Mouse (Mus musculus) duodenum, adult 2 months (tissue): ENCODE measurements around the gene Olfr960. TPM values are rescaled to one million over a fixed set of nuclear protein-coding genes. Genes with fewer than 3 reads are reported as not detected.

ENCODE experiments used
- polyA plus RNA-seq: library from polyadenylated mRNA; depleted of rRNA; stranded (reverse); fragments of >200 nt; gene quantifications from 2 replicates; pipeline ENCODE4 v1.2.3, GENCODE M21; 2012; ENCODE audit warnings: low replicate concordance; rRNA removed

The Olfr960 gene
- polyA plus RNA-seq, result not detected in 2 replicates

GRCm38 (mm10) chr9:39621073-39621472, at the start of gene Olfr960:
Gene Olfr960 (plus strand): TSS chr9:39621373.

DNA sequence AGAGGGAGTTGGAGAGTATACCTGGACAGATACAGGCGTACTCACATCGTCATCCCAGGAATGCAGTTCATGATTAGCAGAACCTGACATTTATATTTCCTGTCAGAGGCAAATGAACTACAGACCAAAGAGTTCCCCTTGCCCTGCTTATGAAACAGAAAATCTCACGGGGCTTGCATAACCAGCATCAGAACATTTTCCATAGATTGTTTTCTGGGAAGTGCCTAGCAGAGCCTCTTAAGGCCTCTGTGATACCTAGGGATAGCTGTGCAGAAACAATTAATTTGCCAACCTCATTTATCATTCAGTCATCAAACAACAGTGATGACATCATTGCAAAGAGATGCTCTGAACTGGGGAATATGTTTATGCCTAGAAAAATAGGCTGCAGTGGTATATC, 45.7 kb upstream of the Olfr960 start, which contains the start of gene Olfr959:
Gene Olfr959, minus strand, starts transcription at position 101 of the 400 bp plus-strand sequence.

GRCm38 (mm10) chr9:39603999-39604453, 17.1 kb upstream of the Olfr960 start, which contains the start of gene AW551984:
Gene AW551984 (minus strand): TSS chr9:39604403.

DNA sequence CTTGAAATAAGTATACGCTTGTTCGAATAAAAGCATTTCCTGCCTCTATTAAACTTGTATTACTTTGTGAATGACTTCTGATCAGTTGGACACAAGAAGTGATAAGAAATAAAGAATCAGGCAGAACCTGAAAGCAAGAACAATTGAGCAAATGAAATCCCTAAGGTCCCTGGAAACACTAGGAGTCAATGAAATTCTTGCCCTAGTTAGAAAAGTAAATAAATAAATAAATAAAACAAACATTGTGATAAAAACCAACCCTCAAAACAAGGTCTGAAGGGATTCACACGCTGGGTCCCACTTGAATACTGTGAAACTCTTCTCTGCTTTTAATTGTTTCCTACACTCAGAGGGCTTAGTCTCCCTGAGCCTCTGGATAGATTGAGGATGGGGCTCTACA, 10.8 kb upstream of the Olfr960 start, which contains the start of gene Olfr148:
Gene Olfr148, plus strand, starts transcription at position 301 of the 400 bp plus-strand sequence.

DNA sequence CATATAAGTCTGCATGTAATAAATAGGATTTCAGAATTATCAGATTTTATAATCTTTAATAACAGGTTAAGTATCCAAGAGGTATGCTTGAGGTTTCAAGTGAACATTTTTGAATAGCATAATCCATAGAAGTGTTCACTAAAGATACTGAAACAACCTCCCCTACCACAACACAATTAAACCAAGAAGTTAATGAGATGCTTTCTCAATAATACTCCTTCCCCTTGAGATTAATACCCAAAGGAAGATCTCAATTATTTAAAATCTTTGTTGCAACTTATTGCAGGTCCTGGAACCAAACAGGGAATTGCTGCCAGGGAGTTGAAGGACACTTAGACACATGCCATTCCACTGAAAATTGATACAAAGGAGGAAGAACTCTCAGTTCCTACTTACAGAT, 23.6 kb downstream of the Olfr960 start, which contains the start of gene Olfr961:
Gene Olfr961, plus strand, starts transcription at position 301 of the 400 bp plus-strand sequence.

GRCm38 (mm10) chr9:39666905-39667304, 45.7 kb downstream of the Olfr960 start, which contains the start of gene Olfr963:
Gene Olfr963 (plus strand): TSS chr9:39667205.

Other genes with a start within 250 kb of the Olfr960 start
- gene Olfr951, start 234.0 kb upstream of the Olfr960 start, polyA plus RNA-seq, result not detected in 2 replicates
- gene Olfr952, start 194.2 kb upstream of the Olfr960 start, polyA plus RNA-seq, result not detected in 2 replicates
- gene Olfr954, start 164.7 kb upstream of the Olfr960 start, polyA plus RNA-seq, result not detected in 2 replicates
- gene Olfr955, start 149.4 kb upstream of the Olfr960 start, polyA plus RNA-seq, result not detected in 2 replicates
- gene Olfr44, start 127.4 kb upstream of the Olfr960 start, polyA plus RNA-seq, result not detected in 2 replicates
- gene Olfr957, start 105.6 kb upstream of the Olfr960 start, polyA plus RNA-seq, result not detected in 2 replicates
- gene Olfr958, start 67.3 kb upstream of the Olfr960 start, polyA plus RNA-seq, result not detected in 2 replicates
- not detected in 2 replicates for gene Olfr959, start 45.8 kb upstream of the Olfr960 start, polyA plus RNA-seq
- gene AW551984, start 17.0 kb upstream of the Olfr960 start, polyA plus RNA-seq, result 0.30 and 1.8 TPM in 2 replicates
- gene Olfr148, start 10.7 kb upstream of the Olfr960 start, polyA plus RNA-seq, result not detected in 2 replicates
- gene Olfr961, start 23.7 kb downstream of the Olfr960 start, polyA plus RNA-seq, result not detected in 2 replicates
- gene Olfr963, start 45.8 kb downstream of the Olfr960 start, polyA plus RNA-seq, result not detected in 2 replicates
- gene Olfr149, start 85.7 kb downstream of the Olfr960 start, polyA plus RNA-seq, result not detected in 2 replicates
- gene Olfr965, start 90.0 kb downstream of the Olfr960 start, polyA plus RNA-seq, result not detected in 2 replicates
- gene Olfr150, start 109.6 kb downstream of the Olfr960 start, polyA plus RNA-seq, result not detected in 2 replicates
- not detected in 2 replicates for gene Olfr967, start 124.9 kb downstream of the Olfr960 start, polyA plus RNA-seq
- gene Olfr968, start 161.9 kb downstream of the Olfr960 start, polyA plus RNA-seq, result not detected in 2 replicates
- gene Olfr969, start 169.6 kb downstream of the Olfr960 start, polyA plus RNA-seq, result not detected in 2 replicates
- not detected in 2 replicates for gene Olfr970, start 187.5 kb downstream of the Olfr960 start, polyA plus RNA-seq
- gene Olfr971, start 215.5 kb downstream of the Olfr960 start, polyA plus RNA-seq, result not detected in 2 replicates
- gene Olfr972, start 245.0 kb downstream of the Olfr960 start, polyA plus RNA-seq, result not detected in 2 replicates